Mouse (Mus musculus): ENCODE measurements around the gene Gm20547.
"Not testable (repeated sequence)": the region's sequence is repeated elsewhere in the genome, so short reads cannot be mapped to it uniquely, and the experiment has no call there.

The Gm20547 gene

GRCm38 (mm10) chr17:34850517-34851125 is 31.2 kb downstream of the Gm20547 start:
- DNase-seq = no peak

- peak; percentile 97 for DNase-seq
These were observed 31.9 kb downstream of the Gm20547 start, which contains the start of the genes Skiv2l and Nelfe for GRCm38 (mm10) chr17:34849722-34850516. Gene Skiv2l (minus strand): TSS chr17:34850210. Gene Nelfe (plus strand): TSS chr17:34850391.

- DNase-seq = no peak
These were observed 34.2 kb downstream of the Gm20547 start for GRCm38 (mm10) chr17:34847615-34848014.

- no peak for DNase-seq
These were observed 34.6 kb downstream of the Gm20547 start for GRCm38 (mm10) chr17:34847192-34847591.

- DNase-seq = no peak
These were observed 37.0 kb downstream of the Gm20547 start for GRCm38 (mm10) chr17:34844884-34845283.

- DNase-seq = no peak
These were observed 41.0 kb downstream of the Gm20547 start for GRCm38 (mm10) chr17:34840736-34841307.

GRCm38 (mm10) chr17:34838785-34839184 is 43.1 kb downstream of the Gm20547 start:
- no peak for DNase-seq

GRCm38 (mm10) chr17:34837464-34838324 is 44.1 kb downstream of the Gm20547 start:
- DNase-seq = no peak

- DNase-seq = peak; percentile 93
These were observed 45.0 kb downstream of the Gm20547 start, which contains the start of the genes Stk19 and Dxo for GRCm38 (mm10) chr17:34836856-34837221. Gene Stk19 (minus strand): TSS chr17:34836945. Gene Dxo (plus strand): TSS chr17:34837019.

GRCm38 (mm10) chr17:34836155-34836855 is 45.5 kb downstream of the Gm20547 start:
- DNase-seq = no peak

GRCm38 (mm10) chr17:34830776-34831175 is 51.1 kb downstream of the Gm20547 start:
- DNase-seq = not testable (repeated sequence)

- DNase-seq = no peak
These were observed 66.9 kb downstream of the Gm20547 start for GRCm38 (mm10) chr17:34814818-34815370.

GRCm38 (mm10) chr17:34813747-34814146 is 68.1 kb downstream of the Gm20547 start:
- peak; percentile 27 for DNase-seq

- no peak for DNase-seq
These were observed 70.6 kb downstream of the Gm20547 start for GRCm38 (mm10) chr17:34811275-34811674.

- not testable (repeated sequence) for DNase-seq
These were observed 71.0 kb downstream of the Gm20547 start for GRCm38 (mm10) chr17:34810811-34811210.

- DNase-seq = not testable (repeated sequence)
These were observed 71.4 kb downstream of the Gm20547 start for GRCm38 (mm10) chr17:34810411-34810810.

- DNase-seq = no peak
These were observed 73.1 kb downstream of the Gm20547 start for GRCm38 (mm10) chr17:34808599-34809205.

GRCm38 (mm10) chr17:34807176-34807575 is 74.7 kb downstream of the Gm20547 start:
- no peak for DNase-seq

Measured in cerebellum, adult 8-10 months (tissue).